Mouse (Mus musculus) stomach, postnatal 0 days (tissue): ENCODE data around the gene Cdh11.

Source experiments
- CTCF ChIP-seq: IDR thresholded peaks from 2 replicates; pipeline ENCODE4 v1.5.1; 2016; ENCODE audit warnings: antibody characterized with exemption, low read depth, mild to moderate bottlenecking, moderate library complexity
- EP300 ChIP-seq: optimal IDR thresholded peaks from 2 replicates; pipeline ENCODE3; 2016; ENCODE audit warnings: antibody characterized with exemption

DNA sequence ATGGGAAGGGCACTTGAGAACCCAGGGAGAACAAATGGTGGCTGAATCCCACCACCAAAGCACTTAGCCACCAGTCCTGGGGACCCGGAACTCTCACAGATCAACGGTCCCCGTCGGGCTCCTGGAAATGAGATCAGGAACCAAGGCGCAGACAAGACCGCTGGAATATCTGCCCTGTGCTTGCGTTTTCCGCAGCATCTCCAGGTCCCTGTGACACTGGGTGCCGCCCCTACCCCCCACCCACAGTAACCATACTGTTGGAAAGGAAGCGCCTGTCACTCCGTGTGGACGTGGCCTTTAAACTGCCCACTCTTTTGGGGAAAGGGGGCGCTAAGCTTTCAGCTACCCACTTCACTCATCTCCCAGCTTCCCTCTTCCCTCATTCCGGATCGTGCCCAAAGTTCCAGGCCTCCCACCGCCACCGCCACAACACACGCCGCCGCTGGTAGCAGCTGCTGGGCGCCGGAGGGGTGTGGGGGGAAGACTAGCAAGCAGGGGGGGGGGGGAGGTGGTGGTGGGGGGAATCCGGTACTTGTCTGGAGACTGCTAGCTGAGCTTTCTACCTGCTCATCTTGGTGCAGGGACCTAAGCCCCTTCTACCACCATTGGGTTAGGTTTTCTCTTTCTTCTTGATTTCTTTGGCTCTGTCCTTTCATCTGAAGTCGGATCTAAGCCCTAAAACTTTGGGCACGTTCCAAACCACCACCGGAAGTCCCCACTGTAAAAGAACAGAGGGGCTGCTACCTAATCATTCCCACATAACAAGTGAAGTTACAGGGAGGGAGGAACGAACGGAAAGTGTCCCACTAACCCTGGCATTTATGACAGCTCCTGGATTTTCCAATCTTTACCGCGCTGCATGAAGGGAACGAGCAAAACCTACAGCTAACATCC is 1.3 kb upstream of the Cdh11 start:
- TF ChIP-seq CTCF = peak; percentile 32
- TF ChIP-seq EP300 = no peak
